Mouse (Mus musculus) midbrain, embryonic 16.5 days (tissue): ENCODE results near the gene 4930544D05Rik. TPM values are rescaled to one million over a fixed set of nuclear protein-coding genes. Genes with fewer than 3 reads are reported as not detected.

ENCODE experiments used
- ATAC-seq: fragments of 200-750 bp; cut with Nextera tagmentation; 2 replicates; pipeline ENCODE4 v1.8.0; 2017; ENCODE audit warnings: moderate TSS enrichment
- H3K27ac ChIP-seq: fragments of 300-500 bp; sonication (generic); 2 replicates; pipeline ENCODE4 v1.5.1; 2014; ENCODE audit warnings: mild to moderate bottlenecking, low read length, mixed read lengths
- H3K27me3 ChIP-seq: fragments of 300-500 bp; sonication (generic); 2 replicates; pipeline ENCODE4 v1.6.1; 2014; ENCODE audit warnings: low read depth, low read length, mixed read lengths; ENCODE audit not compliant: control insufficient read depth, insufficient read depth
- H3K36me3 ChIP-seq: fragments of 300-500 bp; sonication (generic); 2 replicates; pipeline ENCODE4 v1.6.1; 2014; ENCODE audit warnings: mild to moderate bottlenecking, low read length, moderate library complexity, mixed read lengths; ENCODE audit not compliant: control insufficient read depth, insufficient read depth
- H3K4me1 ChIP-seq: fragments of 300-500 bp; sonication (generic); 2 replicates; pipeline ENCODE4 v1.6.1; 2014; ENCODE audit warnings: mild to moderate bottlenecking, low read length, mixed read lengths; ENCODE audit not compliant: control insufficient read depth, insufficient read depth
- H3K4me2 ChIP-seq: fragments of 300-500 bp; sonication (generic); 2 replicates; pipeline ENCODE4 v1.6.1; 2014; ENCODE audit warnings: mild to moderate bottlenecking, low read length, mixed read lengths
- H3K4me3 ChIP-seq: fragments of 300-500 bp; sonication (generic); 2 replicates; pipeline ENCODE4 v1.5.1; 2014; ENCODE audit warnings: low read depth, mild to moderate bottlenecking, low read length, moderate library complexity, mixed read lengths
- H3K9ac ChIP-seq: fragments of 300-500 bp; sonication (generic); 2 replicates; pipeline ENCODE4 v1.6.1; 2014; ENCODE audit warnings: low read depth, low read length, mixed read lengths
- H3K9me3 ChIP-seq: fragments of 300-500 bp; sonication (generic); replicated peaks from 2 replicates; pipeline ENCODE4 v1.6.1; 2014; ENCODE audit warnings: mild to moderate bottlenecking, low read length, mixed read lengths; ENCODE audit not compliant: control insufficient read depth, poor library complexity, severe bottlenecking
- WGBS: fragments of 180-500 bp; shearing (Covaris S2); extraction: QIAGEN DNeasy Blood & Tissue Kit; methylation state at CpG from one replicate; pipeline ENCODE4 v1.1.7; 2014; 5-methylcytosine and 5-hydroxymethylcytosine counted together
- polyA plus RNA-seq: library from polyadenylated mRNA; unstranded; fragments of >200 nt; fragmentation: Nextera tagmentation; extraction: Ambion mirVana; gene quantifications from 2 replicates; pipeline ENCODE4 v1.2.1, GENCODE M21; 2015

The 4930544D05Rik gene
- polyA plus RNA-seq, 1 experiment from 2014 or later: not detected

- no peak overlapping the region for H3K4me2 ChIP-seq
- H3K9ac ChIP-seq: no peak overlapping the region
- 92% methylated on average over 6 of the region's 6 CpGs for WGBS
- H3K4me3 ChIP-seq: no peak overlapping the region
- ATAC-seq: no peak
- H3K4me1 ChIP-seq: peaks cover 10% of the 10 kb centered on the region
- H3K27ac ChIP-seq: no peak overlapping the region
- H3K36me3 ChIP-seq: peaks cover 11% of the 10 kb centered on the region
- no peaks in the 10 kb centered on the region for H3K27me3 ChIP-seq
- H3K9me3 ChIP-seq: no peaks in the 10 kb centered on the region
Observed at GRCm38 (mm10) chr11:70663957-70664356, 48.3 kb downstream of the 4930544D05Rik start.

- no peak overlapping the region for H3K27ac ChIP-seq
- WGBS: 94% methylated on average over 9 of the region's 9 CpGs
Observed at GRCm38 (mm10) chr11:70664741-70665140, 49.1 kb downstream of the 4930544D05Rik start.

More at GRCm38 (mm10) chr11:70664741-70665140, 49.1 kb downstream of the 4930544D05Rik start:
- no peaks in the 10 kb centered on the region for H3K27me3 ChIP-seq
- no peak for ATAC-seq
- peaks cover 11% of the 10 kb centered on the region for H3K36me3 ChIP-seq
- H3K4me1 ChIP-seq: peaks cover 10% of the 10 kb centered on the region
- no peak overlapping the region for H3K4me3 ChIP-seq
- no peaks in the 10 kb centered on the region for H3K9me3 ChIP-seq
- no peak overlapping the region for H3K4me2 ChIP-seq
- no peak overlapping the region for H3K9ac ChIP-seq

Other genes with a start within 250 kb of the 4930544D05Rik start
- gene Pelp1, start 205.8 kb upstream of the 4930544D05Rik start, polyA plus RNA-seq: 33.0 and 35.0 TPM in 2 replicates
- 52.6 and 58.9 TPM in 2 replicates for gene Arrb2, start 183.2 kb upstream of the 4930544D05Rik start, polyA plus RNA-seq
- gene Med11, start 163.9 kb upstream of the 4930544D05Rik start, polyA plus RNA-seq: 44.1 and 45.9 TPM in 2 replicates
- 0.35 and 0.49 TPM in 2 replicates for gene Zmynd15, start 156.4 kb upstream of the 4930544D05Rik start, polyA plus RNA-seq
- 1.7 and 2.6 TPM in 2 replicates for gene Cxcl16, start 155.9 kb upstream of the 4930544D05Rik start, polyA plus RNA-seq
- gene Tm4sf5, start 110.6 kb upstream of the 4930544D05Rik start, polyA plus RNA-seq: 6.1 and 6.2 TPM in 2 replicates
- 0.45 TPM in 1 of 2 replicates, not detected in the other for gene Vmo1, start 101.2 kb upstream of the 4930544D05Rik start, polyA plus RNA-seq
- gene Gltpd2, start 96.7 kb upstream of the 4930544D05Rik start, polyA plus RNA-seq: 0.29 TPM in 1 of 2 replicates, not detected in the other
- gene Psmb6, start 90.5 kb upstream of the 4930544D05Rik start, polyA plus RNA-seq: 719 and 737 TPM in 2 replicates
- not detected in 2 replicates for gene Gm40193, start 82.9 kb upstream of the 4930544D05Rik start, polyA plus RNA-seq
- 17.9 and 19.6 TPM in 2 replicates for gene Pld2, start 75.8 kb upstream of the 4930544D05Rik start, polyA plus RNA-seq
- 16.7 and 18.2 TPM in 2 replicates for gene Mink1, start 53.0 kb upstream of the 4930544D05Rik start, polyA plus RNA-seq
- not detected in 2 replicates for gene Chrne, start 3.4 kb downstream of the 4930544D05Rik start, polyA plus RNA-seq
- gene Gp1ba, start 23.3 kb downstream of the 4930544D05Rik start, polyA plus RNA-seq: 0.12 and 0.21 TPM in 2 replicates
- 105 TPM in 2 replicates for gene Rnf167, start 31.4 kb downstream of the 4930544D05Rik start, polyA plus RNA-seq
- 171 and 174 TPM in 2 replicates for gene Slc25a11, start 31.6 kb downstream of the 4930544D05Rik start, polyA plus RNA-seq
- 617 and 632 TPM in 2 replicates for gene Pfn1, start 38.8 kb downstream of the 4930544D05Rik start, polyA plus RNA-seq
- gene Eno3, start 41.4 kb downstream of the 4930544D05Rik start, polyA plus RNA-seq: 6.0 and 8.1 TPM in 2 replicates
- gene Spag7, start 53.6 kb downstream of the 4930544D05Rik start, polyA plus RNA-seq: 151 and 157 TPM in 2 replicates
- 22.1 and 22.4 TPM in 2 replicates for gene Camta2, start 72.3 kb downstream of the 4930544D05Rik start, polyA plus RNA-seq
- 1.2 and 1.5 TPM in 2 replicates for gene Inca1, start 84.3 kb downstream of the 4930544D05Rik start, polyA plus RNA-seq
- gene Kif1c, start 84.7 kb downstream of the 4930544D05Rik start, polyA plus RNA-seq: 1.3 and 1.5 TPM in 2 replicates
- gene Zfp3, start 148.4 kb downstream of the 4930544D05Rik start, polyA plus RNA-seq: 14.6 and 17.4 TPM in 2 replicates
- not detected in 2 replicates for gene Scimp, start 196.7 kb downstream of the 4930544D05Rik start, polyA plus RNA-seq
- 88.6 and 91.0 TPM in 2 replicates for gene Rabep1, start 228.9 kb downstream of the 4930544D05Rik start, polyA plus RNA-seq